Mouse (Mus musculus) liver, adult 2 months (tissue): ENCODE measurements around the gene Tnik.

Experiments used
- CTCF ChIP-seq: fragments of 200-500 bp; IDR thresholded peaks from 2 replicates; pipeline ENCODE4 v1.5.1; 2011; ENCODE audit warnings: low read depth, low read length, control low read depth
- POLR2A ChIP-seq: fragments of 200-500 bp; IDR thresholded peaks from 2 replicates; pipeline ENCODE4 v1.6.1; 2011; ENCODE audit warnings: low read length, control low read depth; ENCODE audit not compliant: insufficient read depth; ENCODE audit errors: extremely low read depth

DNA sequence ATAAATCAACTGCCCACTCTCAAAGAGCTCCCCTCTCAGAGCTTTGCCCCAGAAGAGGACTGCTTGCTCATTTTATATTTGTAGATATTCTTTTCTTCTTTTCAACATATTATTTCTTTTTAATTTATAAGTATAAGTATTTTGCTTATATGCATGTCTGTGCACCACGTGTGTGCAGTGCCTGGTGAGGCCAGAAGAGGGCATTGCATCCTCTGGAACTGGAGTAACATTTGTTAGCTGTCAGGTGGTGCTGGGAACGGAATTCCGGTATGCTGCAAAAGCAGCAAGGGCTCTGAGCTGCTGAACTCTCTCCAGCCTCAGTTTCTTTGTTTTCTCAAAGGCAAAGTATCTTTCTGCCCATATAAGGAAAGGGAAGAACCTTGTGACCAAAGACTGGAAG, 125.5 kb downstream of the Tnik start:
- TF ChIP-seq CTCF (no peak), POLR2A (no peak)
